Mouse (Mus musculus): ENCODE data around the gene Slc35e1.

DNA sequence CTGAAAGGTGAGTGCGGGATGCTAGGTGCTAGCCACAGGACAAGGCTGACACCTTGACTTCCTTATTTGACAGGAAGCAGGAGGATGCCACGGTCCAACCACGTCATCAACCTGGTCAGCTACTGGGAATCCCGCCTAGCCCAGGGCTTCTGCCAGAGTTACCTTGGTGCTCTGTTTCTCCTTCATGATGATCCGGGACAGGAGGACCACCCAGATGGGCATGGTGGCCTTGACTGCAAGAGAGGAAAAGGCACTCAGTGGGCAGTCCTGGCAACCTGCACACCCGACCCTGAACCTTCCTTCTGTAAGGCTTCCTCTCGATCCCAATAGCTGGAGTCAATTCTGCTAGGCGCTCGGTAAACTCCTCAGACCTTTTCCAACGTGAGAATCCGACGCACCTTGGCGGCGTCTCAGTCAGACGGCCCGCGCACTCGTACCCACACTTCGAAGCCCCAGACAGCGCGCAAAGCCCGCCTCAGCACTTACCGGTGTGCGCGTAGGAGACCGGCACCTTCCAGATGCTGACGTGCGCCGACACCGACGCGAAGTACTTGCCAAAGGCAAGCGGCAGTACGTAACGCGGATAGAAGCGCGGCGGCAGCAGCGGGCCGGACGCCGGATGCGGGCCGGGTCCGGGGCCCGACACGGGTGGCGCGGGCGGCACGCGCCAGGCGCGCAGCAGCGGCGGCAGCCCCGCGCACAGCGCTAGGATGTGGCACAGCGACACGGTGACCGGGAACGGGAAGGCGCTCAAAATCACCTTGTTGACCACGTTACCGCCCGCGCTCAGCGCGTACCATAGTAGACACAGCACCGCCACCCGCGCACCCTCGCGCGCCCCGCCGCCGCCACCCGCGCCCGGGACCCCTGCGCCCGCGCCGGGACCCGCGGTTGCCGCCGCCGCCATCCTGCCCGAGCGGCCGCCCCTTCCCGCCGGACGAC is at the start of gene Slc35e1:
- TF ChIP-seq POLR2A (IDR thresholded peaks at IDR 0.05; ENCODE audit: insufficient read depth, low read length) (no peak), EP300 (IDR thresholded peaks at IDR 0.05; ENCODE audit: insufficient read depth, low read depth, low read length) (no peak)
